Mouse (Mus musculus): ENCODE data around the gene Baz1b.
"Not testable (repeated sequence)": the region's sequence is repeated elsewhere in the genome, so short reads cannot be mapped to it uniquely, and the experiment has no call there.

Baz1b gene

GRCm38 (mm10) chr5:135180796-135181195, 6.3 kb upstream of the Baz1b start:
- DNase-seq: no peak

DNA sequence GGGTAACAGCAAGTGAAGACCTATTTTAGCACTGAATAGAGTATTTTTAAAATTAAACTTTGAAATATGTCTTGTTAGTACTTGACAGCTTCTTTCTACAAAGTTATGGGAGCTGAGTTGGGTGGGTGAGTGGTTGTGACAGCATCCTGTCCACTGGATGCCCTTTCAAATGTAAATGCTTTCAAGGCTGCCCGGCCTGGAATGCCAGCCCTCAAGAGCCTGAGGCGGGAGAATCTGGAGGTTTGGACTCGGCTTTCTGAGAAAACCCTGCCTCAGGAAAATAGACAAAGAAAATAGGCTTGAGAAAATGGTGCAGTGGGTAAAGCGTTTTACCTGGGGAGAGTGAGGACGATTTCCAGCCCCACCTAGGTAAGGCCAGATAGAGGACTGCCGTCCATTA, 5.3 kb upstream of the Baz1b start:
- no peak for DNase-seq

- DNase-seq: peak; percentile 59
These were observed 3.8 kb upstream of the Baz1b start for GRCm38 (mm10) chr5:135183131-135183861.

- DNase-seq: no peak
These were observed 2.0 kb upstream of the Baz1b start for GRCm38 (mm10) chr5:135185016-135185415.

DNA sequence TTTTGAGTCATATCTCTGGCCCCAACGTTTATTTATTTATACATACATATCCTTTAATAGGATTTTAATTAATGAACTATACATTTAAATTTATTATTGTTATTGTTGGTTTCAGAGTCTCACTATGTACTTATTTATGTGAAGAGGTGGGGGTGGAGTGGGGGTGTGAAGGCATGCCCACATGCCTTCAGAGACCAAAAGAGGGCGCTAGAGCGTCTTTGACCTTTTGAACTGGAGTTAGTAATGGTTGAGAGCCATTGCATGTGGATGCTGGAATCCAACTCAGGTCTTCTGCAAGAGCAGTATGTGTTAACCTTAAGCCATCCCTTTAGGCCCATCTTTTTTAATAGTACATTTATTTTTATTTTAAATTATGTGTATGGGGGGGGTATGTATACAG, 1.5 kb upstream of the Baz1b start:
- no peak for DNase-seq

DNA sequence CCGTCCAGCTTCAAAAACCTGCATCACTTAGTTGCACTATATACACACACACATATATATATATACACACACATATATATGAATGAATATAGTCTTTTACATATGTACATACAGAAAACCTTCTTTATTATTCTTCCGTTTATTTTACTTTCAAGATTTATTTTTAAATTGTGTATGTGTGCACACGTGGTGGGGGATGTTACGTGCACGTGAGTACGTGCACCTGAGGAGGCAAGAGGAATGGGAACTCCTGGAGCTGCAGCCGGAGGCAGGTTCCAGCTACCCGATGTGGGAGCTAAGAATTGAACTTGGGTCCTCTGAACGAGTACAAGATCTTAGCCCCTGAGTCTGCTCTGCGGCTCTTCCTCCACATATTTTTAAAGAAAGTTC, 838 bp upstream of the Baz1b start:
- DNase-seq: no peak

GRCm38 (mm10) chr5:135187349-135188213, 517 bp downstream of the Baz1b start:
- peak; percentile 63 for DNase-seq

GRCm38 (mm10) chr5:135188214-135188554, 1.1 kb downstream of the Baz1b start:
- no peak for DNase-seq

DNA sequence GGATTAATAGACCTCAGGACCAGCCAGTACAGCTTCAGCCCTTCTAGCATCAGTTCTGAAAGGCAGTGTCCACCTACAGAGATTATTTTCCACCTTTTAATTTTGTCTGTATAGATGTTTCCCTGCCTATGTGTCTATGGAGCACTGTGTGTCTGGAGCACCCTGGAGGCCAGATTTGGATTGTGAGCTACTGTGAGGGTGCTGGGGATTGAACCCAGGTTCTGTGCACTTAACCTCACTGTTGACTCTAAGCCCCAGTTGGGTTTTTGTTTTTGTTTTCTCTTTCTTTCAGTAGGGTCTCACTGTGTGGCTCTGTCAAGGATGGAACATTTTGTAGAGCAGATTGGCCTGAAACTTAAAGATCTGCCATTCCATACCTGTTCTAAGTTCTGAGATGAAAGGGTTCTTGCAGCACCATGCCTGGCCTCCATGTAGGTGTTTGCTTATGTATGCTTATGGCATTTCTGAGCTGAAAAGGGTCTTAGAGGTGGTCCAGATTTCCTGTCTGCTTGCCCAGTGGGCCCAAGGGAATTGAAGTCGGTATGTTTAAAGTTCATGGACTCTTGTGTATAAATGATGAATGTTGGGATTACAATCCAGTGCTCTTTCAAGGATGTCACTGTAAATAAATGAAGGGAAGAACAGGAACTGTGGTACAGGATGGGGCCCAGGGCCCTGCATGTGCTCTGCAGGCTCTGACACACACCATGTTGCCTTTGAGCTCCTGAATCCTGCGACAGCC, 2.4 kb downstream of the Baz1b start:
- no peak for DNase-seq

DNA sequence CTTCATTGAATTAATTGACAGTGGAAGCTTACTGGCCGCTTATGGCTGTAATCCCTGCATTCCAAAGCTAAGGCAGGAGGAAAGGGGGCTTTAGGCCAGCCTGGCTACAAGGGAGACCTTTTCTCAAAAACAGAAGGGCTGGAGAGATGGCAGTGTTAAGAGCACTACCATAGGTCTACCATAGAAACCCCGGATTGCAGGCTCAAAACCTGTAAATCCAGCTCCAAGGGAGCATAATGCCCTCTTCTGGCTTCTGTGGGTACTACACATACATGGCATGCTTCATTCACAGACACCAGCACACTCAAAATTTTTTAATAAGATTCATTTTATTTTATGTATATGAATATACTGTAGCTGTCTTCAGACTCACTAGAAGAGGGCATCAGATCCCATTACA, 4.6 kb downstream of the Baz1b start:
- DNase-seq: no peak

- no peak for DNase-seq
These were observed 5.4 kb downstream of the Baz1b start for GRCm38 (mm10) chr5:135192431-135192830.

DNA sequence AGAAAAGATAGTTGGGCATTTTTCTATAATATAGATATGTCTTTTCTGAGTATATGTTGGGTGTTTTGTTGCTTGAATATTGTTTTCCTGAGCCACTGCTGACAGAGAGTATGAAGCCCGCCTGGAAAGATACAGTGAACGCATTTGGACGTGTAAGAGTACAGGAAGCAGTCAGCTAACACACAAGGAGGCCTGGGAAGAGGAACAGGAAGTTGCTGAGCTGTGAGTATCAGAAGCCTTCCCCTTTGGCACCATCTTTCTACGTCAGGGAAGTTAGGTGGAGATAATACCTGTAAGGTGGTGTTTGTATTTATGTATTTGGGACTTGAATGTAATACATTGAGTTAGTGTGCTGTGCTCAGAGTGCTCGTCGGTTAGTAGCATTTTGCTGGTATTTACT, 9.3 kb downstream of the Baz1b start:
- no peak for DNase-seq

DNA sequence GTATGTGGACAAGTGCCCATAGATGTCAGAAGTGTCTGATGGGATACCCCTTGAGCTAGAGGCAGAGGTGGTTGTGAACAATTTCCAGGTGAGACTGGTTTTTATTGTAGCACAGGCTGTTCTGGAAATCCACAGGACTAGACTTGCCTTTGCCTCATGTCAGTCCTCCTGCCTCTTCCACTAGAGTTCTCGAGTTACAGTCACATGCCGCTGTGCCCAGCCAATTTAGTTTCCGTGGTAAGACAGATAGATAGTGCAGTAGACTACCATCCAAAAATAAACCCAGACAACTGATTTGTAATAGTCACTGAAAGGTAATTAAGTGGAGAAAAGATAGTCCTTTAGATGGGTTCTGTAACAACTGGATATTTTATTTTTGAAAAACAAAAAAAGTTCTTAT, 15.7 kb downstream of the Baz1b start:
- DNase-seq: no peak

- DNase-seq: no peak
These were observed 21.1 kb downstream of the Baz1b start for GRCm38 (mm10) chr5:135208197-135208596.

DNA sequence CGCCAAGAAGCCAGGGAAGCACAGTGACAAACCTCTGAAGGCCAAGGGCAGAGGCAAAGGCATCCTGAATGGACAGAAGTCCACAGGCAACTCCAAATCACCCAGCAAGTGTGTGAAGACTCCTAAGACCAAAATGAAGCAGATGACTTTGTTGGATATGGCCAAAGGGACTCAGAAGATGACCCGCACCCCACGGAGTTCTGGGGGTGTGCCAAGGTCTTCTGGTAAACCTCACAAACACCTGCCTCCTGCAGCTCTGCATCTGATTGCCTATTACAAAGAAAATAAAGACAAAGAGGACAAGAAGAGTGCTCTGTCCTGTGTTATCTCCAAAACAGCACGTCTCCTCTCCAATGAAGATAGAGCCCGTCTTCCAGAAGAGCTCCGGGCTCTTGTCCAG, 29.8 kb downstream of the Baz1b start:
- no peak for DNase-seq

DNA sequence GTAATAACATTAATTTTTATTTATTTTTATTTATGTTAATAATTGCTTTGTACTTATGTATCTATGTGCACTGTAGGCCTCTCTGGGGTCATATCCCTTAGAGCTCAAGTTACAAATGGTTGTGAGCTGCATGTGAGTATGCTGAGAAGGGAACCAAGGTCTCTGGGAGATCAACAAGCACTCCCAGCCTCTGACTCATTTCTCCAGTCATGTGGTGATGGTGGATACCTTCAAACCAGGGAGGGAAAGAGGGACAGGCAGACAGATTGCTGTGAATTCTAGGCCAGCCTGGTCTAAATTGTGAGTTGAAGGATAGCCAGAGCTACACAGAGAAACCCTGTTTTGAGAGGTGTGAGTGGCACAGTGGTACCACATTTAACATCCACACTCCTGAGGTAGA, 33.9 kb downstream of the Baz1b start:
- no peak for DNase-seq

- DNase-seq: no peak
These were observed 35.0 kb downstream of the Baz1b start for GRCm38 (mm10) chr5:135222066-135222465.

GRCm38 (mm10) chr5:135224169-135224568, 37.1 kb downstream of the Baz1b start:
- no peak for DNase-seq

DNA sequence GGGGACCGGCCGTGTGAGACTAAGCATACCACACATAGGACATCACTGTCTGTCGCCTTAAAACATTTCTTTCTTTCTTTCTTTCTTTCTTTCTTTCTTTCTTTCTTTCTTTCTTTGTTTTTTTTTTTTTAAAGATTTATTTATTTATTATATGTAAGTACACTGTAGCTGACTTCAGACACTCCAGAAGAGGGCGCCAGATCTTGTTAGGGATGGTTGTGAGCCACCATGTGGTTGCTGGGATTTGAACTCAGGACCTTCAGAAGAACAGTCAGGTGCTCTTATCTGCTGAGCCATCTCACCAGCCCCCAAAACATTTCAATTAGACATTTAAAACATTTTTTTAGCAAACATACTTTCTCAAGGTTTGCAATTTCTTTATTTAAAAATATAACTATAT, 38.8 kb downstream of the Baz1b start:
- DNase-seq: not testable (repeated sequence)

GRCm38 (mm10) chr5:135230186-135230585, 43.1 kb downstream of the Baz1b start:
- no peak for DNase-seq

DNA sequence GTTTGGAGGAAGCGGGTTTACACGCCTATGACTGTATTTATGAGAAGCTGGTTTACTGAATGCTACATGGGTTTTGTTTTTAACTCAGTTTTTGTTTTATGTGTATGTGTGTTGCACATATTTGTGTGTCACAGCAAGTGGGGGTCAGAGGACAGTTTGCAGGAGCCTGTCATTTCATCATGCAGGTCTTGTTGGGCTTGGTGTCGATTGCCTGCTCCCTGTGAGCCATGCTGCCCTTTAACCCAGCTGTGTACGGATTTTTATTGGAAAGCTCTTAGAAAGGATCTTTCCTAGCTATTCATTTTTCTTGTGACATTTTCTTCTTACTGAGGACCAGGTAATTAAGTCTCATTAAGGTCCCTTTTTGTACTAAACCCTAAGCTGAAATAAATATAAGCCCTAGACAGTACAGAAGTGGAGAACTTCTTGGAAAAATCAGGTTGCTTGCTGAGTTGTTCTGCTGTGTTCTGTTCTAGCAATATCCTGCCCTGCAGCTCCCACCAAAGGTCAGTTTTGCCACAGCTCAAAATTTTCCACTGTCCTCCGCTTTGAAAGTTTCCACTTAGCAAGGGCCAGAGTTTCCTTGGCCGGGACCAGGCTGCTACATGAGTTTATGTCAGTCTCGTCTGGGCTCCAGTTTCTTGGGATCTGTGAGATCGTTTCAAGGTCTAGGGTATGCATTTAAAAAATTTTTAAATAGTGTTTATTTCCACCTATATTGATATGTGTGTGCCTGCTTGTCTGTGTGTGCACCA, 46.3 kb downstream of the Baz1b start:
- DNase-seq: no peak

DNA sequence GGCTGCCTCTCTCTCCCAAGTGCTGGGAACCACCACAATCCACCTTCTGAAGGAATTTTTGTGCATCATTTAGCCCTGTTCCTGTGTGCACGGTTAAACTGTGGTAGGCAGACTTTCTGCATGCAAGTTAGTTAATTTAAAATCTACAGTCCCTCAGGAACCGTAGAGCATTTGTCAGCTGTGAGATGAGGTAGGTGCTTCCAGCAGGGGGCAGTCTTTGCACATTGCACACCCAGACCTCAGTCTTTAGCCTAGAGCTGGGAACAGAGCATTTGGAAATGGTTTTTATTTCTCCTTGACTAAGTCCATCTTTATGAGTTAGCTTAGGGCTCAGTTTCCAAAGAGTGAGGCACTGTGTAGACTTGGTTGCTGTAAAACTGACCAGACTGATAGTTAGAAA, 49.5 kb downstream of the Baz1b start:
- peak; percentile 40 for DNase-seq

- no peak for DNase-seq
These were observed 51.8 kb downstream of the Baz1b start for GRCm38 (mm10) chr5:135238832-135239231.

Data from right cerebral cortex, postnatal 25 days (tissue).